Mouse (Mus musculus): ENCODE data around the gene Wdr62.
"Not testable (repeated sequence)": the region's sequence is repeated elsewhere in the genome, so short reads cannot be mapped to it uniquely, and the experiment has no call there.

Wdr62 gene

DNA sequence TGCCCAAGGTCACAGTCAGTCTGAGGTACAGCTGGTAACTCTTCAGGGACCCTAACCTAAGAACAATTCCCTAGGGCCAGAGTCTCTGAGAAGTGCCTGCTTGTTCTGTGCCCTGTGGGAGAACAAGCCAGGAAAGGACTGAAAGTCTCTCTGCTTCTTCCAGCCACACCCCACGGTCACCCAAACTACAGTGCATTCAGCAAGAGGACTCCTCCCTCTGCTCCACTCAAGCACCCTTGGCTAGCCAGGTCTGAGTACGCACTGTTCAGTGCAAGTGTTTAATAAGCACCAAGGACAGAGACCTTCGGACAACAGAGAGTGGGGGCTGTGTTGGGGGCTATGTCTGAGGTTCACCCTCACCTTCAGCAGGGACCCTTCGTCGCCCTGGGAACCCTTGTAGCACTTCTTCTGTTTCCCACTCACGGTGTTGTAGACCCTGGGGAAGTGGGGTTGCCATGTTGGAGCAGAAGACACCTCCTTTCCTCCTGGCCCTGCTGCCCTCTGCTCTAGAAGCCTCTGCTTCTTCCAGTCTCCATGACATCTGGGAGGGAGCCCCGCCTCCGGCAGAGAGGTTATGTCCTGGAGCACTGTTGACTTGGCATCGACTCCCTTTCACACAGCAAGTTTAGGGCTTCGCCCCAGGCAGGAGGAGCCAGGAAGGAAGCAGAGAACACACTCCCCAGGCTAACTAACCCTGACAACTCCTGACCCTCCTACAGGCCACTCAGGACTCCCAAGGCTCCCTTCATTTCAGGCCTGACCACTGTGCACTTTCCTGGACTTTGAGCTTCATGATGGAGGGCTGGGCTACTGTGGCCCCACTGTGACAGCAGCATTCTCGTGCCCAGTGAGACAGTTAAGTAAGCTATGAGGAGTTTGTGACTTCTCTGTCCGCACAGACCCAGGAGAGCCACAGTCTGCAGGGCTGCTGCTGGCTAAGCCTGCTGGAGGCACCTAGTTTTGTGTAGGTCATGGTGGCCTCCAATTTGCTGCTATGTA lies 28.0 kb downstream of the Wdr62 start:
- DNase-seq, result peak; percentile 28 to 64

DNA sequence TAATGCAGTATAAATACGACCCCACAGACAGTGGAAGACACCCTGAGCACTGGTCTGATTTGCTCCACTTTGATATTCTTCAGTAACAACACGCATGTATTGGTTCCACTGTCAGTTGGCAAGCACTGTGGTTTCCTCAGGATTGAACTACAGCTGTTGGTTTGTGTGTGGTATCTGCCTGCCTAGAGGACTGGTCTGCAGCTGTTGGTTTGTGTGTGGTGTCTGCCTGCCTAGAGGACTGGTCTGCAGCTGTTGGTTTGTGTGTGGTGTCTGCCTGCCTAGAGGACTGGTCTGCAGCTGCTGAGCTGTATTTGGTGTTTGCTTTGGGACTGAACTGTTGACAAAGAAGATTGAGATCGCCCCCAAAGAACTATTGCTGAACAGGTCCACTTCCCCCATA lies 42.8 kb downstream of the Wdr62 start:
- not testable (repeated sequence) for DNase-seq

DNA sequence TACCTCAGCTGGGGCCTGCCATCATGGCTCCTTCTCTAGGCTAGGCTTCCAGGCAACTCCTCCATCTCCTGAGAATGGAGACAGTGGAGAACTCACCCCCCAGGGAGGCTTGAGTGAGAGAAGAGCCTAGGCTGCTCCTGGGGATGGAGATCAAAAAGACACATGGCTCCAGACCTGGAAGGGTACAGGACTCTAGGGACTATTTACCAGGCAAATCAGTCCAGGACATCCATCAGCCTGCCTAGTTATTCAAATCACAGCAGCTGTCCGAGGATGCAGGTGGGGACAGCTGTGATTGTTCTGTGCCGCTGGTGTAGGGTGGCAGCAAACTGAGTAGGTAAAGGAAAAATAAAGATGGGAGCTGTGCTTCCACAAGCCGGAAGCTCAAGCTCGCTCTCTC lies 44.6 kb downstream of the Wdr62 start, which contains the start of gene Ovol3:
Gene Ovol3, minus strand, starts transcription at position 101 of the 400 bp plus-strand sequence.
- DNase-seq, result no peak

DNA sequence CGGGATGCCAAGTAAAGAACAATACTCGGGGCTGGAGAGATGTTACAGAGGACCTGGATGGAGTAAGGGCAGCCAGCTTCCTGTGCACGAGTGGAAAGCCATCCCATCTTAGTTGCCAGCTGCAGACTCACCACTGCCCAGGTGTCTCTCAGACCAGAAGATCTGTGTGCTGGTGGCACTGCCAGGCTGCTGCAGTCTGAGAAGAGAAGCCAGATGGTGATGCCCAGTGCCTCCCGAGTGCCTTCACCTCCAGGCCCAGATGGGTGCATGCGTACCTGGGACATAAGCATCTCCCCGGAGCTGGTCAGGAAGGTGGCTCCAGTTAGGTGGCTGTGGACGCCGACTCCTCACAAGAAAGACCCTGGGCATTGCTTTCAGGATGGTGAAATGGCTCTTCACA lies 45.1 kb downstream of the Wdr62 start:
- DNase-seq, result no peak

- peak; percentile 43 to 84 for DNase-seq
These were observed 45.9 kb downstream of the Wdr62 start for GRCm38 (mm10) chr7:30234276-30234858.

- no peak for DNase-seq
These were observed 46.8 kb downstream of the Wdr62 start for GRCm38 (mm10) chr7:30233387-30233786.

DNA sequence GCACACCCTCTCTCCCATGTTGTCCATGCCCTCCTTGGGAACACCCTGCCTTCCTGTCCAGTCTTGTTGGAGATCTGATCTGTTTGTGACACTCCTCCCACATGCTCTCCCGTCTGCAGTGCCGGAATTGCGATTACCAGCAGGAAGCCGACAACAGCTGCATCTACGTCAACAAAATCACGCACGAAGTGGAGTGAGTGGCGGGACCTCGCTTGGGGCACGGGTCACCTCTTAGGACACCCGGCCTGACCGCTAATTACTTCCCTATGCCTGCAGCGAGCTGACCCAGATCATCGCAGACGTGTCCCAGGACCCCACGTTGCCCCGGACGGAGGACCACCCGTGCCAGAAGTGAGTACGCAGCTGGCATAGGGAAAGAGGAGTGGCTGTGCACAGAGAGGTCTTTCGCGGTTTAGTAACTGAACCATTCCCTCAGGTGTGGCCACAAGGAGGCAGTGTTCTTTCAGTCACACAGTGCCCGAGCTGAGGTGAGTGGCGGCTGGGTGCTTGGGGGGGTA lies 47.5 kb downstream of the Wdr62 start:
- peak; percentile 71 to 76 for DNase-seq

- DNase-seq, result peak; percentile 97 to 99
These were observed 48.4 kb downstream of the Wdr62 start, which contains the start of the genes Polr2i and Tbcb for GRCm38 (mm10) chr7:30231669-30232454. Polr2i (plus strand) TSS chr7:30231948. Tbcb (minus strand) TSS chr7:30232272.

- no peak for DNase-seq
These were observed 48.9 kb downstream of the Wdr62 start for GRCm38 (mm10) chr7:30231328-30231668.

GRCm38 (mm10) chr7:30224206-30224605 lies 56.0 kb downstream of the Wdr62 start:
- no peak for DNase-seq

GRCm38 (mm10) chr7:30222205-30222604 lies 58.0 kb downstream of the Wdr62 start:
- DNase-seq, result no peak

DNA sequence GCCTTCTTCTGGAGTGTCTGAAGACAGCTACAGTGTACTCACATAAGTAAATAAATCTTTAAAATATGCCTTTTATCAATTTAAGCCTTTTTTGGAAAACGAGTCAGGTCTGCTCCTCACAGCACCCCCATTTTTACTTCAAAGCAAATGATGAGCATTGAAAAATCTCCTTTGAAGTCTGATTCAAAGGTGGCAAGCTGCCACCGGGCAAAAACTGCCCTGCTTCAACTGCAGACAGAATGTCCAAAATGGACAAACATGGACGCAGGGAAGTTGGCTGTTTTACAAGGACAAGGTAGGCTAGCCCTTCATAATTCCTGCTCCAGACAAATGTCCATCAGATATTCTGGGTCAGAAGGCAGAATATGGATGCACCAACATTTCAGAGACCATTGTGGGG lies 58.8 kb downstream of the Wdr62 start:
- DNase-seq, result no peak

DNA sequence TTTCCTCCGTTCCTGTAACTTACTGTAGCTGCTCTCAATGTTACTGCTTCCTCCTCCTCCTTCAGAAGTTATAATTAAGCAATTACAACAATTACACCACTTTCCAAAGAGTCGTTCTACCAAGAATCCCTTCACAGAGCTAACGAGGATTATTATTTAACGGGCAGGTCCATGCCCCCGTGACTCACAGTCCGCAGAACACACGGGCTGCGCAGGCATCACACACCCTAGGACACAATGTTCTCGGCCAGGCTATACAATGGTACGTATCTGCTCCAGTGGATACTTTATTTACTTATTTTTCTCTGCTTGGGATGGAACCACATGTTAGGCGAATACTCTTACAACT lies 60.2 kb downstream of the Wdr62 start:
- DNase-seq, result no peak

- DNase-seq, result peak; percentile 50 to 67
These were observed 60.8 kb downstream of the Wdr62 start for GRCm38 (mm10) chr7:30219293-30220007.

DNA sequence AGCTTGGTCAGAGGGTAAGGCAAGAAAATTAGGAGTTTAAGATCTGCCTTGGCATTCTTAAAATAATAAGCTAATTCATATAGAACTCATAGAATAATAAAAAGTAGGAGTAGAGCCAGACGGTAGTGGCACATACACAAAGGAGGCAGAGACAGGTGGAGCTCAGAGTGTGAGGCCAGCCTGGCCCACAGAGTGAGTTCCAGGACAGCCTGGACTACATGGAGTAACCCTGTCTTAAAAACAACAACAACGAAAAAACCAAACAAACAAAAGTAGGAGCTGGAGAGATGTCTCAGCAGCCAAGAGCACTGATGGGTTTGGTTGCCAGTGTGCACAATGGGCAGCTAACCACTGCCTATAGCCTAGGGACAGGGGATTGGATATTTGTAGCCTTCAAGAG lies 62.9 kb downstream of the Wdr62 start:
- DNase-seq, result no peak

GRCm38 (mm10) chr7:30216723-30217151 lies 63.5 kb downstream of the Wdr62 start:
- DNase-seq, result peak; percentile 68 to 81

DNA sequence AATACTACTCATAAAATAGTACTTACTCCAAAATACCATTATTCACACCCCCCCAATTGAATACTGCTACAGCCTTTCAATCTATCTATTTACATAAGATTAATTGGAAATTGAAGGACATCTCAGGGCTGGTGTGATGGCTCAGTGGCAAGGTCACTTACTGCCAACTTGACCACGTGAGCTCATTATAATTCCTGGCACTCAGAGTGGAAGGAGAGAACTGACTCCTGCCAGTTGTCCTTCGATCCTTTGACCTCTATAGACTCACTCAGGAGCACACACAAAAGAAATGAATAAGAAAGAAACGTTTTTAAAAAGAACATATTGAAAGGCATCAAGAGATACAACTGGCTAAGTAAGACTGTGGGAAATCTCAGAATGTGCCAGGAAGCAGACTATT lies 64.3 kb downstream of the Wdr62 start:
- no peak for DNase-seq

GRCm38 (mm10) chr7:30213881-30214280 lies 66.3 kb downstream of the Wdr62 start:
- DNase-seq, result no peak

DNA sequence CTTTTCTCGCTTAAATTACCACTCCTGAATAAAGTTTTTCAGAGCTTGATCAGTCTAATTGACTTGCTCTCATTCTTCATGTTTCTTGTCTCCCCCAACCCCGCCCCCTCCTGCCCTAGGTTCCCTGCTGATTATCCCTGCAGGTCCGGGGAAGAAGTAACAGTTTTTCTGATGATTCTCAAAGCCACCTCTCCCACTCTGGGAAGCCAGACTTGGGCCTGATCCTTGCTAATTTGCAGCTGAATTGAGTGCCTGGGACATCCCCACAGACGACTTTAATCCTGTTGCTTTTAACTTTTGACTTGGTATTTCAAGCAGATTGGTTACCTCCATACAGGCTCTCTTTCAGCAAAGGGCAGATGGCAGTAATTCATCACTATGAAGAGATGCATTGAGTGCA lies 69.2 kb downstream of the Wdr62 start:
- DNase-seq, result no peak

DNA sequence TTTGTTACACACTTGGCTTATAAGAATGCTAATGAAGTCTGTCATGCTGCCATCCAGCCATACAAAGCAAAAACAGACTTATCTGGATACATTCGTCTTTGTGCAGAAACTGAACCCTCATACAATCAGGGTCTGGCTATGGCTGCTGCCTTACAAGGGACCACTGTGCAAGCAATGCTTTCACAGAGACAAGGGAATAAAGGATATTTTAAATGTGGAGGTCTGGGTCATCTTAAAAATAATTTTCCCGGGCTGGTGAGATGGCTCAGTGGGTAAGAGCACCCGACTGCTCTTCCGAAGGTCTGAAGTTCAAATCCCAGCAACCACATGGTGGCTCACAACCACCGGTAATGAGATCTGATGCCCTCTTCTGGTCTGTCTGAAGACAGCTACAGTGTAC lies 73.9 kb downstream of the Wdr62 start:
- not testable (repeated sequence) for DNase-seq

DNA sequence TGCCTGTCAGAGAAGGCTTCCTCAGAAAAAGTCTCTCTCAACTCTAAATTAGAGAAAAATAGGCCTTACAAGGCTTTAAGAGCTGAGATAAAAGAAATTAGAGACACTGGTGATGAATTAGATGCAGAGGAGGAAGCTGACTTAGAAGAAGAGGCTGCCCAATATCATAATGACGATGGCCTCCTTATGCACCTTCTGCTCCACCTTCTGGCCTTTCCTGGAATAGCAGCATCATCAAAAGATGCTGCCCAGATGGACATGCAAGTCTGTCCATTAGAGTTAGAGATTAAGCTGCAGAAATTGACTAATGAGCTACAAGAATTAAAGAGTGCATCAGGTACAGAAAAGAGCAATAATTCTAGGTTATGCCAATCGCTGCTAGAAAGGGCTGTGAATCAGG lies 74.8 kb downstream of the Wdr62 start:
- DNase-seq, result peak in 1 of 2 experiments; percentile 69

DNA sequence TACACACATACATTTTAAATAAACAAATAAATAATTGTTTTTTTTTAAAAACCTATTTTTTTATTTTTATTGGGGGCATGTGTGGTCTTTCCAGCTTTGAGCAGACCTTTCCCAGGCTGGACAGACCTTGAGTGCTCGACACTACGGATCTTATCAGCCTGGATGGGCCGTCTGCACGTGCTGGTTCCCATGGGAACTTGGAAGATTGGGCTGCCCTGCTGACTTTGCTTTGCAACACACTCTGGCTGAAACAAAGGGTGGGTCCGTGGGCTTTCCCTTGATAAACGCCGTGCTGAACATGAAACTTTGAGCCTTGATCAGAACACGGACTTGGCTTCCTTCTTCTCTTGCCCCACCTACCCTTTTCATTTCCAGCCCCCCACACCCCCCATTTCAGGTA lies 75.8 kb downstream of the Wdr62 start:
- DNase-seq, result no peak
